Mouse (Mus musculus): ENCODE results near the gene Hoxd4.

Hoxd4 gene

DNA sequence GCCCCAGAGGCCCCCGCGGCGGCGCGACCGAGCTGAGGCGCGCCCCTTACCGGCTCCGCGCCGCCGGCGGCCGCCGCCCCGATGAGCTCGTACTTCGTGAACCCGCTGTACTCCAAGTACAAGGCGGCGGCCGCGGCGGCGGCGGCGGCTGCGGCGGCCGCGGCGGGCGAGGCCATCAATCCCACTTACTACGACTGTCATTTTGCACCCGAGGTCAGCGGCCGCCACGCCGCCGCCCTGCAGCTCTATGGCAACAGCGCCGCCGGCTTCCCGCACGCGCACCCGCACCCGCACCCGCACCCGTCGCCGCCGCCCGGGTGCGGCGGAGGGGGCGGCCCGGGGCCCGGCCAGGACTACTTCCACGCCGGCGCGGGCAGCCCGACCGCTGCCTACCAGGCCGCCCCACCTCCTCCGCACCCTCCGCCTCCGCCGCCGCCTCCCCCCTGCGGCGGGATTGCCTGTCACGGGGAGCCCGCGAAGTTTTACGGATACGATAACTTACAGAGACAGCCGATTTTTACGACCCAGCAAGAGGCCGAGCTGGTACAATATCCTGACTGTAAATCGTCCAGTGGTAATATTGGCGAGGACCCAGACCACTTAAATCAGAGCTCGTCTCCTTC is 6.2 kb upstream of the Hoxd4 start:
- peak; percentile 38 for DNase-seq (ENCODE audit: low read depth, low spot score)

DNA sequence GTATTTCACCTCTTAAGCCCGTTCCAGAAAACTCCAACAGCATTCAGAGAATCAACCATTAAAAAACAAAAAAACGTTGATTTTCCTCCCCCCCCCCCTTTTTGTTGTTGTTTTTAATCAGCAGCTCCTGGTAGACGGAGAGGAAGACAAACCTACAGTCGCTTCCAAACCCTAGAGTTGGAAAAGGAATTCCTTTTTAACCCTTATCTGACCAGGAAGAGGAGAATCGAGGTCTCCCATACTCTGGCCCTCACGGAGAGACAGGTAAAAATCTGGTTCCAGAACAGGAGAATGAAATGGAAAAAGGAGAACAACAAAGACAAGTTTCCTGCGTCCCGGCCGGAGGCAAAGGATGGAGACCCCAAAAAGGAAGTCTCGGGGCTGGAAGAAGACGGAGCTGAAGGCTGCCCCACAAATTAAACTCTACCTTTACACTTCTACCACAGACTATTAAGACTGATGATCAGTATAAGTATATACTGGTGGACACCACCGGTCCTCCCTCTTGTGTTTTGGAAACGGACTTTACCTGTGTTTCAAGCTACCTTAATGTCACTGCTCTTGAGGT is 5.3 kb upstream of the Hoxd4 start:
- no peak for DNase-seq (ENCODE audit: low read depth, low spot score)

DNA sequence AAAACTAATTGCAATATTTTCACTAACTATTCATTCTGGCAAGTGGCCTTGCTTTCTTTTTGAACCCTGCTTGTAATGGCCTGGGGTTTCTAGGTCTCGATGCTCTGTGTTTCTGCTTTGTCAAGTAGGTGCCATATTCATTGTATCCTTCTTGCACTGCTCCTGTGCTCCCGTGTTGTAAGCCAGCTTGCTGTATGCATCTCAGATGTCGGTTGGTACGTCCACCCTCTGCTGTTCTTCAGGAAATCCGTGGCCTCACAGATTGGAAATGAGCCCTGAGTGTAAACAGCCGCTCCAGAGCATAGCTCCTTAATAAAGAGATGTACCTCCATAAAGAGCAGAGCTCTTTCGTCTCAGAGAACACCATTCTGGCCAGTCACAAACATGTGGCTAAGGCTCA is 4.1 kb upstream of the Hoxd4 start:
- no peak for DNase-seq (ENCODE audit: low read depth, low spot score)

DNA sequence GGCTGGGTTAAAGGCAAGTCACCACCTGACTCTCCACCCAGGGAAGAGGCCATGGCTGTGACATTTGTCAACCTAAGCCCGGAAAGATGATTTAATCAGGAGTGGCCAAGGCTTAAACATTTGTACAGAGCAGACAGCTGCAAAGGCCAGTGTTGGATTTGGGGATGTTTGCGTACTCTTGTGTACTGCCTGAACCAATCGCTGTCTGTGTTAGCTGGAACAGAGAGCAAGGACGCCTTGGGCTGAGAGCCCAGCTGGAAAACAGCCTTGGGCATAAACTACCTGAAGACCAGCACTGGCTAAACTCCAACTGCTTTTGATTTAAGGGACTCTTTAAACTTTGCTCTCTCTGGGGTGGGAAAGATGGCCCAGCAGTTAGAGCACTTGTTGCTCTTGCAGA is 3.1 kb upstream of the Hoxd4 start:
- DNase-seq (ENCODE audit: low read depth, low spot score): no peak

DNA sequence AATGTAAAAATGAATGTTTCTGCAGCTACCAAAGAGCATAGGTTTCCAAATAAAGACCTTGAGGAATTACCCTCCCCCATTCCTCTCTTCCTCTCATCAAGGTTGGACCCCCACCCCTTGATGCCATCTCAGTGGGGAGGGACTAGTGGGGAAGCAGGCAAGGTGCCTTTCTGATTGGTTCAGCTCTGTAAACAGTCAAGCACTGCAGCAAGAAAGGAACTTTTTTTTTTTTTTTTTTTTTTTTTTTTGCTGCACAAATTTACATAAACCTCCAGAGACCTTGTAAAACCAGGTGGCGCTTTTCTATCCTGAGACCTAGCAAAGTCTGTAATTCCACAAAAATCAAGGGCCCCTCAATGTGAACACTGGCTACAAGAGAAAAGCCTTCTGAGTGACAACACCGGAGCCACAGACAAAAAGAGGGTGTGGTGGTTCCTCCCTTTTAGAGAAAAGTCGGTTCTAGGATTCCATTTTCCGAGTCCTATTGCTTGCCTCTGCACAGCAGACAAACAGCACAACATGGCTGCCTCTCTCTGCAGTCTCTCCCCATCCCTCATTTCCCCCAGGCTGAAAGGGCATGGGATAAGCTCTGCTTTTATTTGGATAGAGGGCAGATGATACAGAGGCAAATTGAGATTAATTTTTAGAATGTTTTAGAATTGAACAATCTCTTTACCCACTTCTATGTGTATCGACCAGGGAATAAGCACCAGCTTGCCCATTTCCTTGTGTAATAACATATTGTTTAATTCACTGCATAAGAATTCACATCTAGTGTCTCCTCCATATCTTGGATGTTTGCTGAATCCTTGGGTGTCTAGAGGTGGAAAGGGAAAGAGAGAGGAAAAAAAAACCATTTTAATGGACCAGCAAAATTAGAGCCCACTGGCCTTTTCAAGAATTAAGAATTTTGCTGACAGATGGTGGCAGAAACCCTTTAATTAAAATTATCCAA is 2.0 kb upstream of the Hoxd4 start:
- no peak for DNase-seq (ENCODE audit: low read depth, low spot score)

DNA sequence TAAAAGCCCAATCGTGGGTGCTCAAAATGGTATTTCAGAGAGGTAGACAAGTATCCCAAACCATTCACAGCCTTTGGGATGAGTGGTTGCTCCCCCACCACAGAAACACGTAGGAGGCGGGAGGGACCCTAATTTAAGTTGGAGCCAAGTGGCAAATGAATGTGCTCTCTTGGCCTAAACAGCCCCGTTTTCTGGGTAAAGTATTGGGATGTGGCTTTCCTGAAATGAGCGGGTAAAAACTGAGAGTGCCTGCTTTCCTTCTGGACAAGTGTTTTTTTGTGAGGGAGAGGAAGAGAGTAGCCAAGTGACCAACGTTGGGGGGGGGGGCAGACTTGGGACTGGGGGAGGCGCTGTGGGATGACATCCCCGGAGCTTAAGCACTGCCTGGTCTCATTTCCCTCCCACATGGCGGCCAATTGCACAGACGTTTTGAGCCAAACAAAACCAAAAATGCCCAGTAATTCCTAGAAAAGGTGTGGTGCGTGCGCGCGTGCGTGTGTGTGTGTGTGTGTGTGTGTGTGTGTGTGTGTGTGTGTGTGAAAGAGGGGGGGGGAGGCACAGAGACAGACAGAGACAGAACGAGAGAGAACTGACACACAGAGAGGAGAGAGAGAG is 693 bp upstream of the Hoxd4 start:
- DNase-seq (ENCODE audit: low read depth, low spot score): no peak

DNA sequence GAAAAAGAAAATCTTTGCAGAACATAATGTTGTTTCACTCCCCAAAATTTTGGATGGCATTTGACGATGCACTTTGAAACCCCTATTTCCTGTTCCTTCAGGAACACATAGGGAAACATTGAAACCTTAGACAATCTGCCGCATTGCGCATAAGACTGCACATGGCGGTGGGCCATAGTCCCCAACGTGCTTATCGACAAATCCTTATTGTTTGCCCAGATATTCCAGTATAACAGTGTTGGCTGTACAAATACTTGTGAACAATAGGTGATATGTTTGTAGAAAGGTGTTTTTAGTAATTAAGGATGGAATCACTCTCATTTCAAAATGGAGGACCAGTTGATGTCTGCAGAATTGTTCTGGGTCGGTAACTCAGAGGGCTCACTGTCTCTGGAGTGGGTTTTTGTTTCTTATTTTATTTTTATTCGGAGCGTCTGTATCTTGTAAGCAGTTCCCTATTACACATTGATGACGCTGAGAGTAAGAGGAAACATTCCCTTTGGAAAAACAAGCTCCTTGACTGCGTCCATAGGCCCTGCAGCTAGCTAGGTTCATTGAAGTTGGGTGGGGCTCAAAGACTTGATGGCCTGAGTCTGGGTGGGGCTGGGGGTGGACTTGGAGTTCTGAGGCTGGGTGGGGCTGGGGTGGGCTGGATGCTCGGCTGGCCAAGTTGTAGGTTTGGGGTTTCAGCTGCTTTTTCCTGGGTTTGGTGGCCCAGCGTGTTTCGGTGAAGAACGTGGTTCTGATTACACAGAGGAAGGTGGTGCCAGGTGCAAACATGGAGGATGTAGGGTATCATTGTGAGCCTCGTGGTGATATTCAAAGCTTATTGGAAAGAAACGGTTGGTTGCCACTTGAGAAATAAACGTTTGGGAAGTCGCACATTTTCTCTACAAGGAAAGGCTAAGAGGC is 1.8 kb downstream of the Hoxd4 start:
- DNase-seq (ENCODE audit: low read depth, low spot score): no peak

DNA sequence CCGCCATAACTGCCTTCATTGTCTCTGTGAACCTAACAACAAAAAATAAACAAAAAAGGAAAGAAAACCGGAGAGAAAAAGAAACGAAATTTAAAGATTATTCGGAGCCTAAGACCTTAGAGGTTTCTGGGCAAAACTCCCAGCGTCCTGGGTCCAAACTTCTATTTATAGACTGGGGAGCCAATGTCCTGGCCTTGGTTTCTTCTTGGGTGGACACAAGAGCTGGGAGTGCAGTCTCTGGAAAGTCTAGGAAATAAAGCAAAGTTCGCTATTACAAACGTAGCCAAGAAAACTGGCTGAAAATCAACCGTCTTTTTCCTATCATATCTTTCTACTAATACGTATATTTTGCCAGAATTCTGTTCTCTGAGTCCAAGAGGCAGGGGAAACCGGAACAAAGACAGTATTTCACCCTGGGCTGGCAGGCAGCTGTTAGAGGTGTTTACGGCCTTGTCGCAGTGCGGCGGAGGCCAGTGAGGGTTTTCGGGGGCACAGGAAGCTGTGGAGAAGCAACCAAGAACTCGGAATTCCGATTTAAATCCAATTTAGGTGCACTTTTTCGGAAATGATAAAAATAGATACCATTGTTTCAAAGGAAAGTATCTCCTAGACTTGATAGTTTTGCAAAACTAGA is 2.5 kb downstream of the Hoxd4 start:
- DNase-seq (ENCODE audit: low read depth, low spot score): no peak

DNA sequence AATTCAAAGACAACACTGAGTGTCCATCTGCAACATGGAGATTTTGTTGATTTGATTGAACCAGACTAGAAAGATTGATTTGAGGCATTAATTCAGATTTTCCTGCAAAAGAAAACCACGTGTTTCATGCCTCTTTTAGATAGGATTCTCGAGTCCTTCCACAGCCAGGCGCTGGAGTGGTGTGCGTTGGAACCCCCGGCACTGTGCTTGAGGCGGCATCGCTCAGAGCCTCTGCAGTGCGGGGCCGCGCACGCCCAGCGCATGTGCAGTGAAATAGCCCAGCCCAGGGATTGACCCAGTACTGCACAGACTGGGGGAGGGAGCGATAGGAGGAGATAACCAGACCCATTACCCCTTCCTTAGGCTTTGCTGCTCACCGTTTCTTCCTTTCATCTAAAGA is 3.2 kb downstream of the Hoxd4 start:
- no peak for DNase-seq (ENCODE audit: low read depth, low spot score)

DNA sequence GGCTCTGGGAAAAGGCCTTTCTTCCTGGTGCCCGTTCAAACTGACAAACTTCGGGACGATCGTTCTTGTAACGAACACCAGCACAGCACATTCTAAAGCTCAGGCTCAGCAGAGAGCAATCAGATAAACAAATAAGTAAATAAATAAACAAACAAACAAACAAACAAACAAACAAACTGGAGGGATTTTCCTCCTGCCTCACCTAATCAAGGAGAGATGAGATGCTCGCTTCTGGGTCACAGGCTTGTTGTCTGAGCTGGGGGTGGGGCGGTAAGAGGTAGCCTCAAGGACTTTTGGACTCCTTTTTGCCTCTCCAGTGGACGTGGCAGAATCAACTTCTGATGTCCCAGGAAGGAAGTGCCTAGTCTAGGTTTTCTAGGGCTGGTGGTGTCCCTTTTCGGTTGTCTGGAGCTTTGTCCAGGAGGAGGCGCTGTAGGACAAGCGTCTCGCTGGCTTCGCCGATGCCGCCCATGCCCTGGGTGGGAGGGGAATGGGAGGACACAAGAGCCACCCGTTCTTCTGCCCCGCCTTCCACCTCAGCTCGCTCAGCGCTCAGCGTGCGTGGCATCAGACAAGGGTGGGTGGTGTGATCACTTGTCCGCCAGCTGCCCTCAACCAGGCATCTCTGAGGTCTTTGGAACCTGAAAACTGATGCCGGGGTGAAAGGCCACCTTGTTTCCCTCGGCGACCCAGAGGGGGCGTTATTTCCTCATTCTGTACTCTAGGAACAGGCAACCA is 3.9 kb downstream of the Hoxd4 start:
- peak; percentile 81 for DNase-seq (ENCODE audit: low read depth, low spot score)

DNA sequence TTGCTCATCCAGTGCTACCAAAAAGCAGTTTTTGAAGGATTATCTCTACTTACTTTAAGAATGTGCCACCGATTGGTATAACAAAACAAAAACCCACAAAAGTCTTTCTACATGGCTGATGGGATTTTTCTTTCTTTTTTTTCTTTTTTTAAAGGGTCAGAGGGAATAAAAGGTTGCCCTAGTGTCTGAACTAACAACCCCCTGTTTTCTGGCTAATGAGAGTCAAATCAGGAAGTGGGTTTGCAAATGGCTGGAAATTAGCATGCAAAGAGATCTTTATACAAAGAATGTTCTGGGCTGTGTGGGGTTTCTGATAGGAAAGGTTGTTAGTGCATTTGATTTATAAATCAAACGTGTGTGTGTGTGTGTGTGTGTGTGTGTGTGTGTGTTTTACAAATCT is 8.7 kb downstream of the Hoxd4 start:
- DNase-seq (ENCODE audit: low read depth, low spot score): no peak

DNA sequence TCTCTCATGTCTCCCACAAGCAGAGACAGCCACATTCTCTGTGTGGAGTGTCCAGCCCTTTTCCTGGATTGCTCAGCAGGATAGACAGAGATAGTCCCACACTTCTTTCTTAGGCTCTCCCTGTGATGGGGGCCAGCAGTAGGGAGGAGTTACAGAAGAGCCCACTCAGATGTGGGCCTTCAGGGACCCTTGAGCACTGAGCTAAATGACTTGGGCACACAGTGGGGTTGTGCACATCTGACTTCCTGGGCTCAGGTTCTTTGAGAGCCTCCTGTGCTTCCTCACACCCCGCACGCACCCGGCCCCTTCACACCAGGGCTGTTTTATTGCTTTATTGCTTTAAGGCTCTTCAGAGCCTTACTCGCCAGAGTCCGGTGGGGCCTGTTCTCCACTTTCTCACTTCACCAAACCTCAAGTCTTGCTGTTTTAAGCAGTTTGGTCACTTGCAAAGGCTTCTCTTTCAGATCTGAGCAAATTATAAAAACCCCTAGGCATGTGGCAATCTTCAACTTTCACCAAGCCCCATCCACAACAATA is 9.3 kb downstream of the Hoxd4 start:
- DNase-seq (ENCODE audit: low read depth, low spot score): no peak

DNA sequence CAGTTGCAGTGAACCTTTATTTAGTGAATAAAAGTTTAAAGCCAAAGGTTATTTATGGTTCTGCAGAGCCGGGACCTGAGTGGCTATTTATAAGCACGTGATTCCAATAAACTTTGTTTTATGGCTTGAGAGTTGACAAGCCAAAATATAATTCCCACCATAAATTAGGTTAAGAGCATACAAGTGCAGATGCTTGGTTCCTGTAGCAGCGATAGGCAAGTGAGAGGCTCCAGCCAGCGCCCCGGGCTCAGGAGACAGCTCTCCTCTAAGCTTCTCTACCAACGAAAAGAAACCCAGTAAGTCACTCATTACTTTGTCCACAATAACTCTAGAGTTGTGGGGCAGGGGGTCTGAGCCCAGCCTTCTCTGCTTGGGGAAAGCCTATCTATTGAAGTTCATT is 10.2 kb downstream of the Hoxd4 start:
- no peak for DNase-seq (ENCODE audit: low read depth, low spot score)

DNA sequence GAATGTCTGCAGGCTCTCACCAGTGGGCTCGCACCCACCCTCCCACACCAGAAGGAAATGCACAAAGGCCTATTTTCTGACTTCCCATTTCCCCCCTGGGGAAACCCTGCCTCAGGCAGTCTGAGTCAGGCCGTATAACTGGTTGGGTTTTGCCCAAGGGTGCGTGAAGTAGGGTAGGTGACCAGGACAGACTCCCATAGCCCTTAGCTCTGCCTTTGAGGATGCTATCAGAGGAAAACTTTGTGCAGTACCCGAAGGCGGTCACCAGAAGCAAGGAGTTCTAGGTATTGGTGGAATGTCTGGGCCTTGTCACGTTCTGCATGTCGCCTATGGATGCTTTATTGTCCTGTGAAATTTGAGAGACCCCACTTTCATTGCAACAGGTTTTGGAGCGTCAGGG is 11.2 kb downstream of the Hoxd4 start:
- DNase-seq (ENCODE audit: low read depth, low spot score): no peak

DNA sequence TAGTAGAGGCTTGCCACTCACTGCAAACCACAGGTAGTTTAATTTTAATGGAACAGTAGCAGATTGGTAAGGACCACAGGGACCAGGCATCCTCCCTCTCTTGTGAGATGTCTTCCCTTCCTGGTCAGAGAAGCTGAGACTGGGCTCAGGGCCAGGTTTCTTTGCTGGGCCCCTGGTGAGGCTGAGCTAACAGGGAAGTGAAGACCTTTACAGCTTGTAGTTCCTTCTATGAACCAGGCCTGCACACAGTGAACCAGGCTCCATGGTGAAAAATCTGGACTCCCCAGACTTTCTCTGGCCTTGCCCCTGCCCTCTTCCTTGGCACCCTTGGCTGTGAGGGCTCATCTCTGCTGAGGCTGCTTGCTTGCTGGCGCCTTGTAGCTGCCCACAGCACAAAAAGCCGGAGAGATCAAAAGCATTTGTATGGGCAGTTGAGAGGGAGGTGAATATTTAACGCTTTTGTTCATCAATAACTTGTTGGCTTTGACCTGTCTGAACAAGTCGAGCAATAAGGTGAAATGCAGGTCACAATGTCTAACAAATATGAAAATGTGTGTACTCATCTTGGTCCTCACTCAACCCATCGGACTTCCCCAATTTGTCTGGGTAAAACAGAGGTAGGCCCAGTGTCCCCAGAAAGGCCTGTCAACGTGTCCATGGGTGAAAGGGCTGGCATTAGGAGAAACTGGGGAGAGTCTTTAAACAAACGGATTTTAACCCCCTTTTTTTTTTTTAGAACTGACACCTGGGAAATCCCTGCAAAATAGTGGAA is 12.7 kb downstream of the Hoxd4 start:
- DNase-seq (ENCODE audit: low read depth, low spot score): no peak

DNA sequence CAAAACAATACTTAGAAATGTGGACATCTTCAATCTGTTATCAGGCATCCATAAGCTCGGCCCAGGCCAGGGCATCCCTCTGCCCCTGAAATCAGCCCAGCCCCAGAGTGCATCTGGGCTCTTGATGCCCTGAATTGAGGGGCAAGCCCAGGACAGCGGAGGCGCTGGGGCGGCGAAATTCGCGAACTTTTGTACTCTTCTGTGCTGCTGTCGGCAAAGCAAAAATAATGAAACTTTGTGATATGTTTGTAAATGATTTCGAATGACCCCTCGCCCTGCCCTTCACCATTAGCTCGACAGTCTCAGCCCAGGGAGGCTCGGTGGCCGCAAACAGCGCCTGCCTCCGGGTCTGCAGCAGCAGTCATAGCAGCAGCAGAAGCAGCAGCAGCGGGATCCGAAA is 13.4 kb downstream of the Hoxd4 start:
- no peak for DNase-seq (ENCODE audit: low read depth, low spot score)

DNA sequence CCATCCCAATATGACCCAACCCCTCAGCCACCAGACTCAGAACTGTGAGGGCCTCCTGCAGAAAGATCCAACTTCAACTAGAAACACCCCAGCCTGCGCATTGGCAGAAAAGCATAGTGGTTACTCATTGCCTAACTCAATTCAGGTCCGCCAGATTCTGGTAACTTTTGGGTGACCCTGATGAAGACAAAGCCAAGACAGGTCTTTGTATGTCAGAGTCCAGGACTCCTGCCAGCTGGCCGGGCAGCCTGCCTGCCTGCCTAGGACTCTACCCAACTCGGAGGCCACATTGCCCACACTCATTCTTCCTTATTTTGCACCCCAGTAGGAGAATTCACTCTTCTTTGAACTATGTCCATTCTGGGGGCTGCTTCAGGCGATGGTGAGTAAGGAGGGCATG is 14.8 kb downstream of the Hoxd4 start, which contains the start of gene Gm28230:
TSS of gene Gm28230 (plus strand) at position 178 of the 400 bp plus-strand sequence.
- no peak for DNase-seq (ENCODE audit: low read depth, low spot score)

DNA sequence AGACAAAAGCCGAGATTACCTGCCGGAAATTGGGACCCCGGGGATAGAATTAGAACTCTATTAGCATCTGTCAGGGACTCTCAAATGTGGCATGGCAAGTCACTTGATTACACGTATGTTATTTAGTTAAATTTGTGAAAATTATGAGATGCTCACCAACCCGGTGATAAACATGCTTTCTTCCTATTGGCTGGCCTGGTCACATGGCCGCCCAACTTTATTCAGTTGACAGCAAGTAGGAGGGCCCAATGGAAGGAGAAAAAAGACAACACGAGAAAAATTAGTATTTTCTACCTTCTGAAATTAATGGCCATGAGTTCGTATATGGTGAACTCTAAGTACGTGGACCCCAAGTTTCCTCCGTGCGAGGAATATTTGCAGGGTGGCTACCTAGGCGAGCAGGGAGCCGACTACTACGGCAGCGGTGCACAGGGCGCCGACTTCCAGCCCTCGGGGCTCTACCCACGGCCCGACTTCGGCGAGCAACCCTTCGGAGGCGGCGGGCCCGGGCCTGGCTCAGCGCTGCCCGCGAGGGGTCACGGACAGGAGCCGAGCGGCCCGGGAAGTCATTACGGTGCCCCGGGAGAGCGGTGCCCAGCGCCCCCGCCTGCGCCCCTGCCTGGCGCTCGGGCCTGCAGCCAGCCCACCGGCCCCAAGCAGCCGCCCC is 15.4 kb downstream of the Hoxd4 start:
- DNase-seq (ENCODE audit: low read depth, low spot score): no peak
